In genomic region chr3:107931670-107932069, GRCm38 (mm10) we compare ENCODE assay signal across 9 mouse cellular contexts. TPM values are rescaled to one million over a fixed set of nuclear protein-coding genes. Genes with fewer than 3 reads are reported as not detected.
A peak's percentile ranks its signal among the peaks of the same experiment; 100 is the strongest.
DNase-seq lines count a peak whose midpoint lies in the region; ATAC-seq lines count a peak whose summit lies in the region.
"Had no signal": no experiment of that assay in that cellular context is flagged by ENCODE, and none has a peak within 500 bp of the region (broad histone marks: within the 10 kb centered on the region; RNA-seq: fewer than 3 reads in every experiment).

Gstm7 (minus strand) TSS chr3:107931817.

- H3K36me3 ChIP-seq in forebrain, embryonic 10.5 days (replicated peaks) = no peaks in the 10 kb centered on the region
- no peaks in the 10 kb centered on the region for H3K36me3 ChIP-seq in heart, embryonic 14.5 days (ENCODE audit: control insufficient read depth, insufficient read depth, low read length)
- no peaks in the 10 kb centered on the region for H3K36me3 ChIP-seq in liver, embryonic 11.5 days (ENCODE audit: control insufficient read depth, insufficient read depth, low read length)
- H3K36me3 ChIP-seq in splenic B cell, adult 2 months (ENCODE audit: control insufficient read depth, insufficient read depth, low read length, poor library complexity, severe bottlenecking) = no peaks in the 10 kb centered on the region
- H3K36me3 ChIP-seq: G1E had no signal

- H3K4me2 ChIP-seq in heart, embryonic 14.5 days (ENCODE audit: low read length) = peak within 1 kb of the TSS; percentile 63
- H3K4me2 ChIP-seq in liver, embryonic 11.5 days = peak within 1 kb of the TSS; percentile 62

- H3K9me3 ChIP-seq in forebrain, embryonic 10.5 days = no peaks in the 10 kb centered on the region
- H3K9me3 ChIP-seq in heart, embryonic 14.5 days (ENCODE audit: control insufficient read depth, low read length) = no peaks in the 10 kb centered on the region
- H3K9me3 ChIP-seq in liver, embryonic 11.5 days (ENCODE audit: control insufficient read depth, low read length) = no peaks in the 10 kb centered on the region
- H3K9me3 ChIP-seq: G1E had no signal

- peak; percentile 70 for DNase-seq in CD4-positive helper T cell, adult 2 months (ENCODE audit: low read depth, low spot score)
- peak; percentile 80 for DNase-seq in c-Kit-positive CD71-negative TER-119-negative erythroid progenitor cells, embryonic 14.5 days (ENCODE audit: low read depth)
- DNase-seq in forebrain, embryonic 10.5 days (ENCODE audit: extremely low spot score, low spot score) = peak; percentile 99
- peak; percentile 98 for DNase-seq in kidney, postnatal 10 days
- DNase-seq in liver, embryonic 11.5 days (ENCODE audit: low spot score) = peak; percentile 89
- peak; percentile 62 for DNase-seq in naive thymus-derived CD4-positive, alpha-beta T cell, adult 2 months (ENCODE audit: low read depth)
- peak; percentile 61 for DNase-seq in splenic B cell, adult 2 months (ENCODE audit: low read depth, low spot score)

- ATAC-seq in heart, embryonic 14.5 days (ENCODE audit: insufficient number of reproducible peaks, insufficient read depth, low FRiP score, low read depth) = peak; percentile 94
- peak; percentile 87 for ATAC-seq in liver, embryonic 11.5 days (replicated peaks; ENCODE audit: low FRiP score)

- 7% methylated on average over 10 of the region's 10 CpGs for WGBS in forebrain, embryonic 10.5 days
- WGBS in heart, embryonic 14.5 days = under 1% methylated on average over 10 of the region's 10 CpGs
- 10% methylated on average over 10 of the region's 10 CpGs for WGBS in liver, embryonic 11.5 days

- peak within 1 kb of the TSS; percentile 49 for H3K4me3 ChIP-seq in forebrain, embryonic 10.5 days
- peak within 1 kb of the TSS; percentile 37 to 38 for H3K4me3 ChIP-seq in heart, embryonic 14.5 days (ENCODE audit: control insufficient read depth in 1 of 2, insufficient read depth in 1 of 2, low read depth in 1 of 2, low read length in 2 of 2)
- H3K4me3 ChIP-seq in liver, embryonic 11.5 days (ENCODE audit: low read depth, low read length) = peak within 1 kb of the TSS; percentile 34

- H3K9ac ChIP-seq in heart, embryonic 14.5 days (ENCODE audit: low read length) = peak within 1 kb of the TSS; percentile 65
- H3K9ac ChIP-seq in liver, embryonic 11.5 days (ENCODE audit: low read depth, low read length) = no peak within 1 kb of the TSS; the same call in 1 of the 2 replicates

- H3K4me1 ChIP-seq in forebrain, embryonic 10.5 days = peaks cover 18% of the 10 kb centered on the region
- H3K4me1 ChIP-seq in heart, embryonic 14.5 days (ENCODE audit: control insufficient read depth in 2 of 2, insufficient read depth in 2 of 2, low read length in 2 of 2) = peaks cover 10% of the 10 kb centered on the region in 2 experiments
- H3K4me1 ChIP-seq in liver, embryonic 11.5 days (replicated peaks; ENCODE audit: control insufficient read depth, insufficient read depth, low read length) = no peaks in the 10 kb centered on the region

- peak within 1 kb of the TSS; percentile 88 for H3K27ac ChIP-seq in forebrain, embryonic 10.5 days
- H3K27ac ChIP-seq in heart, embryonic 14.5 days (replicated peaks in 1 of 2; ENCODE audit: control insufficient read depth in 1 of 2, insufficient read depth in 1 of 2, low read depth in 2 of 2, low read length in 2 of 2) = peak within 1 kb of the TSS; percentile 55 to 79
- no peak within 1 kb of the TSS for H3K27ac ChIP-seq in liver, embryonic 11.5 days (ENCODE audit: low read depth, low read length)

- H3K27me3 ChIP-seq in forebrain, embryonic 10.5 days (ENCODE audit: poor library complexity, severe bottlenecking) = peaks cover 21% of the 10 kb centered on the region; the same call in 1 of the 2 replicates
- H3K27me3 ChIP-seq in heart, embryonic 14.5 days (ENCODE audit: control insufficient read depth, insufficient read depth, low read length) = no peaks in the 10 kb centered on the region
- H3K27me3 ChIP-seq in liver, embryonic 11.5 days (replicated peaks; ENCODE audit: control insufficient read depth, insufficient read depth, low read length) = no peaks in the 10 kb centered on the region
- H3K27me3 ChIP-seq in splenic B cell, adult 2 months (ENCODE audit: control insufficient read depth, insufficient read depth, low read length, poor library complexity, severe bottlenecking) = no peaks in the 10 kb centered on the region

RNA-seq across cellular contexts. Expression of gene Gstm7, which starts in this region (rescaled TPM):
- 17.7 and 19.5 TPM in 2 replicates for polyA plus RNA-seq in forebrain, embryonic 10.5 days (2016; fragmentation: Nextera tagmentation; extraction: Ambion mirVana)
- 20.1 and 22.2 TPM in 2 replicates for polyA plus RNA-seq in heart, embryonic 14.5 days (2014; fragmentation: Nextera tagmentation; extraction: Ambion mirVana)
- polyA plus RNA-seq in liver, embryonic 11.5 days (2014; fragmentation: Nextera tagmentation; extraction: Ambion mirVana) = 10.8 and 12.0 TPM in 2 replicates
- polyA plus RNA-seq: G1E had no signal
